Mouse (Mus musculus): ENCODE measurements around the gene Cap1.

Gene Cap1

DNA sequence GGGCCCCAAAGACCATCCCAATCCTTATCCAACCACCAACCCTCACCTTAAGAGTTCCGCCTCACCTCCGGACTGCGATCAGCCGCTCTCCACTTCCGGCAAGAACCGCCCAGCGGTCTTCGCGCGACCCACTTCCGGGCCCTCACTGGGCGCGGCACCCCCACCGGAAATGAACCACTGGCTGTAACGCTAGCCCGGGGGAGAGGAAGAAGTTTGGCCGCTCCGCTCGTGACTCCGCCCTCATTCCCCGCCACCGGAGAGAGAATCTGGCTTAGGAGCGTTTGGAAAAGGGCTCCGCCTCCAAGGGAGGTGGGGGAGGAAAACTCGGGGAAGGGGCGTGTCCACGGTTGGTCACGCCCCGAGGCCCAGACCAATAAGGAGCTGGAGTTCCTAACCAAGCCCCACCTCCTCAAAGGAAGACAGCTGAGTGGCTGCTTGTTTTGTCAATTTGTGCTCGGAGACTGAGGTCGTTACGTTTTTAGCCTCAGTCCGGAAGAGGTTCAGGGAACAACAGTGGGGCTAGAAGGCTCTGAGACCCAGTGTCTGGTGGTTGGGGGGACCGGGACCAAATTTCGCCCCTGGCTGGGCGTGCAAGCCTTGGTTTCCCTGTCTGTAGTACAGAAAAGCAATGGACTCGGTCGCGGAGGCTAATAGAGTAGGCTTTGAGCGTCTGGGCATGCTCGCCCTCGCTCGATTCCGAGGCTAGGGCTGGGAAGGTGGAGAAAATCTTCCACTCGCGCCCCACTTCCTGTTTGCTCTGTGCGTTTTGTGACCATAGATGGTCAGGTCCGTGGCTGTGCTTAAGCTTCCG is at the start of gene Cap1:
Cap1 (minus strand) TSS at position 289 of the 811 bp plus-strand sequence.
- DNase-seq (ENCODE audit: low spot score): peak; percentile 99

DNA sequence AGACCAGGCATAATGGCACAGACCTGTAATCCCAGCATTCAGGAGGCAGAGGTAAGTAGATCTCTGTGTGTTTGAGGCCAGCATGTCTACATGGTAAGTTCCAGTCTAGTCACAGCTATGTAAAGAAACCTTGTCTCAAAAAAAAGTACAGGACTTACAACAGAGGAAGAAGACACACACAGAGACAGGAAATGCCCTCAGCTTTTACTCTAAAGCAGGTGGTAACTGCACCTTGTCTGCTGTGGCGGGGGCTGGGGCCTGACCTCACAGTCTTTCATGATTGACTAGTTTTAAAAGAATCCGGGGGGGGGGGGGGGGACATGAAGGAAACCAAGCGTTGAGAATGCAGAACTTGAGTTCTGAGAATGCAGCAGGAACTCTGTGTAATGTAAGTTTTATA is 48.0 kb upstream of the Cap1 start:
- DNase-seq (ENCODE audit: low spot score): no peak

DNA sequence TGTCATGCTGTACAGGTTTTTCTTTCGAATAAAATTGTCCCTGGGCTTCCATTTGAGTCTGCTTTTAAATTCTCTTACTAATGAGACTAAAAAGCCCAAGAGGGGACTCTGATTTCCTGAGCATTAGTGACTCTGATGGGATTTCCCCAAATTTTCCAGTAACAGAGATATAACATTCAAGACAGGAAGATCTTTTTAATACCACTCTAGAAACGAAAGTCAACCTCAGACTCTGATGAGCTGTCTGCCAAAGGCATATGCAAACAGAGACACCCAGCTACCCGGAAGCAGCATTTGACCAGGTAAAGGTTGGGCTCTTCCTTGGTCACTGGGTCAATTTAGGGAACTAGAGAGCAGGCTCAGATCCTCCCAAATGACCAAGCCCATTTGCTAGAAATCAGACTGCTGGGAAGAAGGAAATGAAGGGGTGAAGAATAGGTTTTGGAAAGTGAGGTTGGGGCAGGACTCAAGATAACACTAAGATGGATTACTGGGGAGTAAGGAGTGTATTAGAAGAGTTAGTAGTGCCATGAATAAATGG is 47.3 kb upstream of the Cap1 start:
- DNase-seq (ENCODE audit: low spot score): no peak

DNA sequence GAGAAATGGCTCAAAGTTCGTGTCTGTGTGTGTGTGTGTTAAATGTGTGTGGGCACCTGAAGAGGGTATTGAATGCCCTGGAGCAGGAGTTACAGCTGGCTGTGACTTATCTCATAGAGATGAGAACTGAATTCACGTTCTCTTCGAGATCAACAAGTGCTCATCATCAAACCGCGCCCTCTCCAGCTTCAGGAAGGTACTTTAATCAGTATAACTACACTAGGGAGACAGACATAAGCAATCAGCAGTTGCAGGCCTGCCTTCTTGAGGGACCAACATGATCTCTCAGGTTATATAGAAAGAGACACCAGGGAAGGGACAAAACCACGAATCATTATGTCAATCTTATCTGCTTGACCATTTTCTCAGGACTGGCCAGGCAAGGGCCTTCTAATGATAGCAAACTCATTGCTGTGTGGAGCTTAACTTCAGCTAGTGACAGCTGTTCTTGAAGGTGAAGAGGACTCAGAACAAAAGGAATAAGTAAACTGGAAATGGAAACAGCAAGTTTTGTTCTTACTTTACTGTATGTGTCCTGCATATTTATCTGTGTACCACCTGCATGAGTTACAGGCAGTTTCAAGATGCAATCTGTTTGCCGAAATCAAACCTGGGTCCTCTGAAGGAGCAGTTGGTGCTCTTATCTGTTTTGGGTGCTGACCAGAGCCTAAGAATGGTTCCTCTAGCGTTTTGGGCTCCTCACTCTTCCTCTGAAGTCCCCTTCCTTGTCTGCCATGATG is 46.6 kb upstream of the Cap1 start:
- no peak for DNase-seq (ENCODE audit: low spot score)

DNA sequence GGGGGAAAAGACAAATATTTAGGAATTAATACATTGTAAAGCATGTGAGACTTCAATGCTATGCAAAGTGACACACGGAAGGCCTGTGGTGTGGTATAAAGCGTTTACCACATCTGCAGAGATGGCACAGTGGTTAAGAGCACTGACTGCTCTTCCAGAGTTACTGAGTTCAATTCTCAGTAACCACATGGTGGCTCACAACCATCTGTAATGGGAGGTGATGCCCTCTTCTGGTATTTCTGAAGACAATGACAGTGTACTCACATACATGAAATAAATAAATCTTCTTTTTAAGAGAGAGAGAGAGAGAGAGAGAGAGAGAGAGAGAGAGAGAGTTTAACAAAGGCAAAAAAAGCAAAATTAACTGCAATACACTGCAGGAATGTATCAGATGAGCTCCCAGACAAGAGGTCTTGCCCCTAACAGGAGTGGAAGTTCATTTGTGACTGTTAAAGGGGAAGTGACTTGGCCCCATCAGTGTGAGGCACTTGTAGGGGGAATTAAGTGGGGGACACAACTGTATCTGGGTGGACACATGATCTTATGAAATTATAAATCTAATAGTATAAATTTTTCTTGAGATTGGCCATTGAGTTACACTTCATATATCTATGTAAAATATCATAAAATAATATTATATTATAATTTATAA is 45.2 kb upstream of the Cap1 start:
- no peak for DNase-seq (ENCODE audit: low spot score)

DNA sequence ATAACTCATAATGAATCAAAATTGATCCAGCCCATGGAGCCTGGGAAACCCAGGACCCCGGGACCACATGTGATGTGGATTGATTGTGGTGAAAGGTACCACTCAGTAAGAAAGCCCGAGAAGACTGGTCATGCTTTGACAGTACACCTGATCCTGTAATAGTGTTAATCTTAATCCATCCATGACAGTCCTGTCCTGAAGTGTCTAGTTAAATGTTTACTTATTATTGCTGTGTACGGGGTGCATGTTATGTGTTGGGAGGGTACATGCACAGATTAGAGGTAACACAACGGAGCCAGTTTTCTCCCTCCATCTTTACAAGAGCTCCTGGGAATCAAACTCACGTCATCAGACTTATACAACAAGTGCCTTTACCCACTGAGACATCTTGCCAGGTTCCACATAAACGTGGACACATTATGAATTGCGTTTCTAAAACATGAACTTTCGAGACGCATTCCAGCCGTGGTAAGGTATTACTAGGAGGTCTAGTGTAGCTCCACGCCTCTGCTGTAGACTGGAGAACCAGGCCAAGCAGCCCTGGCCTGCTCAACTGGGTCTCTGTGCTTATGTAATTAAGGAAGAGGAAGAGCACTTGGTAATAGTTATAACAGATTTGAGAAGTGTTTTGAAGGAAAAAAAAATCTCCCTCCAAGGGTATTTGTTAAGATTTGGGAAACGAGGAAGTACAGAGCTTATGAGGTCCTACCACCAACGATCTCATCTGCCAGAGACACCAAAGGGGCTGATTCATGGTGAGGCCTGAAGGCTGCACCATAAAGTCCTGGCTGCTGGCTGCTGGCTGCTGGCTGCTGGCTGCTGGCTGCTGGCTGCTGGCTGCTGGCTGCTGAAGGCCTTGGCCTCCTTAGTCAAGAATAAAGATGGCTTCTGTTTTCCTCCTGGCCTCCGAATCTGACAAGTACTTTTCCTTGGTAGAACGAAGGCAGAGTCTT is 37.8 kb upstream of the Cap1 start:
- DNase-seq (ENCODE audit: low spot score): peak; percentile 41

DNA sequence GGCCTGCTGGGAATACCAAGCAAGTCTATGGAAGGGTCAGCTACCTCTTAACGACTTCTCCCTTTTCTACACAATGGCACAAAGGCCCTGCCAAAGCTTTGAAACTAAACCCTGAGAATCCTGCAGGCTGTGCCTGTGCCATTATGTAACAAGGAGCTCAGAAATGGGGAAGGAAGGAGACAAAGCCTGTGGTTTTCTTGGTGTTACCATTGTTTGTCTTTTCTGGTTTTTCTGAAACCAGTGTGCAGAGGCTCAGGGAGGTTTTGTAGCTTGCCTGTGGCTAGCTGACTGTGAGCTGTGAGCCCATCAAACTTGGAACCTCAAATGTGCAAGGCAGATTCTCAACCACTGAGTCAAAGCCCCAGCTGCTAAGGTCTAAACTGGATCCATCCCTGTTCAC is 37.0 kb upstream of the Cap1 start:
- no peak for DNase-seq (ENCODE audit: low spot score)

DNA sequence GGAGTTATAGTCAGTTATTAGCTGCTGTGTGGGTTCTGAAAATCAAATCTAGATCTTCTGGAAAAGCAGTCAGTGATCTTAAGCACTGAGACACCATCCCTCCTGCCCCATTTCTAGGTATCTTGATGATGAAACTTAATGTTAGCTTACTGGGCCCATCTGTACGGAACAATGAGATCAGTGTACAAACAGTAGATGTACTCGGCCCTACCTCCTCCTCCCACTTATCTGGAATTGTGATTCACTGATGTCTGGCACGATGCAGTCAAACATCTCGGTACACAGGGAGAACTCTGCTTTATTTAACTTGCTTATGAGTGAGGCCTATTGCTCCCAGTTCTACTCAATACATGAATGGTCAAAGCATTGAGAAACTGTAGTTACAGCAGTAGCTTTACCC is 30.1 kb upstream of the Cap1 start:
- no peak for DNase-seq (ENCODE audit: low spot score)

DNA sequence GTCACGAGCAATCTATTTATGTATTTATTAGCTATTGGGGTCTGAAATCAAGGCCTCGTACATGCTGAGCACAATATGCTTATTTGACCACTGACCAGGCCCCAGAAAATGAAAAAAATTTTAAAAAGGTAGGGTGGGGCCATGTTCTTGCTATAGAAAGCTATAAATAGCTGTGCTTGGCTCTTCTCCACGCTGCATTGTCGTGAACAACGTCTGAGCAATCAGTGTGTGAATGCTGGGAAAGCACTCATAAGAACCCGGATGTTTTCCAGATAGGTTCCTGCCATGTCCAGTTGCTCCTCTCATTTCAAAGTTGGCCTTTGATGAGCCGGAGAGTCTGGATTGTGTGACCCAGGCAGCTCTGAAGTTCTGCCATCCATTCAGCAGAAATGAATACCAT is 28.3 kb upstream of the Cap1 start:
- DNase-seq (ENCODE audit: low spot score): no peak

DNA sequence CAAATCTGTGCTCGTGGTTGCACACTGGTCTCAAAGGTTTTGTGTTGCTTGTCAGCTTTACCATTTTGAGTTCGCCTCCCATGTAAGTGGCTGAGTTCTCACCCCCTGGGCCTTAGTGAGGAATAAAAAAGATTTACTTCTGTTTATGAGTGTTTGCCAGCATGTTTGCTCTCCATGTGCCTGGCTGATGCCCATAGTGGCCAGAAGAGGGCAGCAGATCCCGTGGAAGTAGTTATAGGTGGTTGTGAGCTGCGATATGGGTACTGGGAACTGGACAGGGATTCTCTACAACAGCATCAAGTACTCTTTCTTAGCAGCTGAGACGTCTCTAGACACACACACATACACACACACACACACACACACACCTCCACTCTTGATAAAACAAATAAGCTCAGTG is 26.8 kb upstream of the Cap1 start:
- DNase-seq (ENCODE audit: low spot score): no peak

DNA sequence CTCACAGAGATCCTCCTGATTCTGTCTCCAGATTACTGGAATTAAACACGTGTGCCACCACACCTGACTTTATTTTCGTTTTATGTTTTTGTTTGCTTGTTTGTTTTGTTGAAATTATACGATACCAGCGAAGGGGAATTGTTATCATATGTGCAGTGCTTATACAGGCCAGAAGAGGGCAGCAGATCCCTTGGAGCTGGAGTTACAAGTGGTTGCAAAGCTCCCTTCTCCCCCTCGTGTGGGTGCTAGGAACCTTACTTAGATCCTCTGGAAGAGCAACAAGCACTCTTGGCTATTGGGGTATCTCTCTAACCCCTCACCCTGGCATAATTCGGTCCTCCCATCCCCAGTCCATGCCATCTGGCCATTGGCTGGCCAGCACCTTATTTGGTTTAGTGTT is 24.7 kb upstream of the Cap1 start:
- peak; percentile 12 for DNase-seq (ENCODE audit: low spot score)

DNA sequence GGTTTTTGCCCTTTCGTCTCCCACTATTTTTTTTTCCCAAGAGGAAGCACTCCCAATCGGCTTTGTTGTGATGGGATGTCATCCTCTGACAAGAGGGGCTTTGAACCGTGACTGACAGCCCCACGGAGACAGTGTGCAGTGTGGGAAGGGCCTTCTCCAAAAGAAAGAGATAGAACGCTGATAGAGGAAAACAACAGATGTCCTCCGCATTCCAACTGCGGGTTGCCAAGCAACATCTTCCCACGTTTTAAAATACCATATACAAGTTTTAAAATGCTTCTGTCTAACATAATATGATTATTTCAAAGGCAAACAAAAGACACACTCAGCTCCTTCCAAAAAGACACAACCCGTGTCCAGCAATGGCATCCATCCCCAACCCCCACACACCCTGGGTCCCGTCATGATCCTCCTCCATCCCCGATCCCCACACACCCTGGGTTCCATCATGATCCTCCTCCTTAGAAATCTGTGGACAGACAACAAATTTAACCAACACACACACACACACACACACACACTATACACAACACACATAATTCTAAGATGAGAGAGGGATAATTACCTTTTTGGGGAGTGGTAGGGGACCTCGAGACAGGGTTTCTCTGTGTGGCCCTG is 23.8 kb upstream of the Cap1 start:
- DNase-seq (ENCODE audit: low spot score): no peak

DNA sequence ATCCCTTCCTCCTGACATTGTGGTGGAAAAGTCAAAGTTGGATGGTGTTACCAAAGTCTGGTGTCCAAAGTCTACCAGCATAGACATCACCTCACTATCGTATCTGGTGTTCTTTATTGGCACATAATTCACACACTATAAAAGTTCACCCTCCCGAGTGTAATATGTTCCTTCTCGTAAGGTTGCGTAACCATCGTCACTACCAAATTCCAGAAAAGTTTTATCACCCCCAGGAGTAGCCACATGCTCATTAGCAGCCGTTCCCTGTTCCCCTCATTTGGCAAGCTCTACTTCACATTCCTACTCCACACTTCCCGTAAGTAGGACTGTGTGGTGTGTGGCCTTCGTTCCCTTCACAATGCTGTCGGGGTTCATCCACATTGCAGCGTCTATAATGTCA is 19.5 kb upstream of the Cap1 start:
- no peak for DNase-seq (ENCODE audit: low spot score)

DNA sequence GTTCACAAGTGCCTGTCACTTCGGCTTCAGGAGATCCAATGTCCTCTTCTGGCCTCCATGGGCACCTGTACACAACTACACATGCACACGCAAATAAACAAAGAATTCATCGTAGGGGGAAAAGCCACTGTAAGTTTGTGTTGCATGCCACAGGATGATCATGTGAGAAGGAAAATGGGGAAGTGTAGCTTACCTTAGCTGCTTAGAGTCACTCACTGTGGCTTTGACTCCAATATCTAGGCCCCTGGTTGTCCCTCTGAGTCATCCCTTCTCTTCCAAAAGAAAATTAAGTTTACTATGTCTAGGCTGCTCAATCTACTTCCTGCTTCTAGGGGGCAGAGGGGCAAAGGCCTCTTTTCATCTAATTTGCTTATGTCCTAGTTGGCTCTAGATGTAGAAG is 17.9 kb upstream of the Cap1 start:
- DNase-seq (ENCODE audit: low spot score): no peak

DNA sequence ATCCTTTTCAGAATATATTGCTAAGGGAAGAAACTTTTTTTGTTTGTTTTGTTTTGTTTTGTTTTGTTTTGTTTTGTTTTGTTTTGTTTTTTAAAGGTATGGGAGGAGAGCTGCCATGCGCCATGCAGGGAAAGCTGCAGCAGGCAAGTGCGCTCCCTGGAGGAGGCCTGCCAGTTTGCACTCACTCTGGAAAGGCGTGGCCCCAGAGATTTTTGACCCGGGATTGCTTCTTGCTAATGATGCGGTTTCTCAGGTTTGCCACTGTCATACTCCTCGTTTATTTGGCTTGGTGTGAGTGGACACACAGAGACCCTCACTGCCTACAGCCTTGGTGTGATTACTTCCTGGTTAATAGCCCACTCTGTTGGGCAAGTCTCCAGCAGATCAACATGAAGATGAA is 16.3 kb upstream of the Cap1 start:
- DNase-seq (ENCODE audit: low spot score): peak; percentile 32

DNA sequence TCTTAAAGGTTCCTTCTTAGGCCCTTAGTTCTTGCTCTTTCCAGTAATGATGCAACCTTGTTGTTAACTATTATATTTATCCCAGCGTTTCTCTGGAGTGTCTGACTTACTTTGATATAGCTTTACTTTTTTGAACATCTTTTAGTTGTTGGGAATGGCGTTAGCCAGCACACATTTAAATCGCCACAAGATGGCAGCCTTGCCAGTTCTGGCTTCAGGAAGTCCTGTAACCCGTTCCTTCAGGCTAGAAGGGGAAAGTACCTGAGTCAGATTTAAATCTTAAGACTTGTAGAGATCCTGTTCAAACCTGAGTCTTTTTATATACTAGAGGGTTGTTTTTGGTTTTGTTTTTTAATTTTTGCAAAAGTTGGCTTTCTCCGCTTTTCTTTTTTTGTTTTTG is 12.5 kb upstream of the Cap1 start:
- peak; percentile 73 for DNase-seq (ENCODE audit: low spot score)

DNA sequence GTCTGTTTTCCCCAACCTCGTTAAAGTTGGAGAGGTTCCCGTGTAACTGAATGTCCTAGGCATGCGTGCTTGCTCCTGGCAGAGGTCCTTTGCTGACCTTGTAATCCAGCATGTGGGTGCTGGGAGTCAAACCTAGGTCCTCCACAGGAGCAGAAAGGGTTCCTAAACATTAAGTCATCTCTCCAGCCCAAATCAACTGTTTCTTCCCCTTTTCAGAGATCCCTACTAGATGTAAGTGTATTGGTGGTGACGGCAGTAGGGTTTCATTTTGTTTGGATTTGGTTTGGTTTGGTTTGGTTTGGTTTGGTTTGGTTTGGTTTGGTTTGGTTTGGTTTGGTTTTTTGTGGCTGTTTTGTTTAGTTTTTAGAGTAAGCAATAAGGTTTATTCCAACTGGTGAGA is 11.9 kb upstream of the Cap1 start:
- DNase-seq (ENCODE audit: low spot score): no peak

DNA sequence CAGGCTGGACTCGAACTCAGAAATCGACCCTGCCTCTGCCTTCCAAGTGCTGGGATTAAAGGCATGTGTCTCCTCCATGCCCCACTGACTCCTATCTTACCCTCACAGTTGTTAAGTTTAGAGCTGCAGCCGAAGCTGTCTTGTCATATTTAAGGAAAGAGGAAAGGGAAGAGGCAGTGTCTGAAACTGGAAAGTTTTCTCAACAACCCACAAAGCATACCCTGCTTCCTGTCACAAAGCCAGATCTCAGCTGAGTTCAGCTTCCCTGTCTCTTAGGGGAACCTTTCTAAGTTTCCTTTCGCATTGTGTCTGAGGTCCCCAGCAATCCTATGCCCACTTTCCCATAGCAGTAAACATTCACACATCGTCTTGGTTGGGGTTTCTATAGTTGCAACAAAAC is 6.3 kb upstream of the Cap1 start:
- DNase-seq (ENCODE audit: low spot score): no peak

DNA sequence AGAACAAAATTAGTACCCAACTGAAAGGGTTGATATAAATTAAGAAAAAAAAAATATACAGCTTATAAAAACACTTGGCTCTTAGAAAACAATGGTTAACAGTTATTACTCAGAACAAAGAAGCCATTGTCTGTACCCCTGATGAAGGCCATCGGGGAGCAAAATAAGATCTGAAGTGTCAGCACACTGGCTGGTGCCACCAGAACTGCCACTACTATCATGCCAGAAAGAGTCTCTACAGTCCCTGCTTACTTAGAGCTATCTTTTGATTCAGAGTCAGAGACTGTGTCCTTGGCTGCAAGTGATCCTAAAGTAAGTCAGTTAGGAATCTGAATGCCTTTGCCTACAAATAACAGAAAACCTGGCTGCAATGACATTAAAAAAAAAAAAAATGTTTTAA is 5.7 kb upstream of the Cap1 start:
- DNase-seq (ENCODE audit: low spot score): no peak

DNA sequence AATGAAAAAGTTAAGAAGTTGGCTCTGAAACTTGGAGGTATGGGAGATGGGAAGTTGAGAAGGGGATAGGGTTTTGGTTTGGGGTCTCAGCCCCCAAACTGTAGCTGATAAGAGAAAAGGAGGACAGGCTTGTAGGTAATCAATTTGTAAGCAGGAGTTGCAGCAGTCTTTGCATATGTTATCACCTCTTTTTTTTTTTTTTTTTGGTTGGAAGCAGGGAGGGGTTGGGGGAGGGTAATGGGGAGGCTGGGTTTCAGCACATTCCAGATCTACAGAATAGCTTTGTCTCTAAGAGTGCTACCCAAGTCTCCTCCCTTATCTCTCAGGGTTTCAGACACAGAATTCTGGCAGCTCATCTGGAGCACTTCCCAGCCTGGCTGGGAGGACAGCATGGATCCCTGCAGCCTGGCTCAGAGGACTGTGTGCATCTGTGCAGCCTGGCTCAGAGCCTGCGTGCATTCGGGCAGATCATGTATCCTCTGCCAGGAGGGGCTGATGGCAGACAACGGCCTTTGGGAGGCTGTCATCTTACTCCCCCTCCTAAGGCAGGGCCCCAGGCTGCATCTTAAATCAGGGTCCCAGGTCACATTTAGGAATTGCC is 5.1 kb upstream of the Cap1 start:
- DNase-seq (ENCODE audit: low spot score): peak; percentile 66

DNA sequence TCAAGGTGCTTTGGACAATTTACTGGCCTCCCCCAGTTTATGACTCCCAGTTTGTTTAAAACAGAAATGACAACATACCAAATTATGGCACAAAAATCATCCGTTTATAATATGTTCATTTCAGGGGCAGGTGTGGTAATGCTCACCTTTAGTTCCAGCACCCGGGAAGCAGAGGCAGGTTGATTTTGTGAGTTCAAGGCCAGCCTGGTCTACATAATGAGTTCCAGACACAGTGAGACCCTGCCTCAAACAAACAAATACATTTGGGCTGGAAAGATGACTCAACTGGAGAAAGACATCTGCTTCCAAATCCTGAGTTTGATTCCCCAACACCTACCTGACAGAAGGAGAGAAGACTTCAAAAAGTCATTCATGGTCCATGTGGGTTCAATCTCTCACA is 1.5 kb upstream of the Cap1 start:
- DNase-seq (ENCODE audit: low spot score): no peak
